Mouse (Mus musculus) bone marrow macrophage, adult 2 months (primary cell): ENCODE data around the gene Lrp1. TPM values are rescaled to one million over a fixed set of nuclear protein-coding genes. Genes with fewer than 3 reads are reported as not detected.

Experiments
- H3K27ac ChIP-seq: 2 replicates; pipeline ENCODE4 v1.5.1; 2012; ENCODE audit warnings: low read depth, low read length; ENCODE audit not compliant: insufficient read depth
- H3K4me1 ChIP-seq: 2 replicates; pipeline ENCODE4 v1.6.1; 2012; ENCODE audit warnings: low read length; ENCODE audit not compliant: control insufficient read depth, insufficient read depth
- H3K4me3 ChIP-seq: 2 replicates; pipeline ENCODE4 v1.5.1; 2012; ENCODE audit warnings: mild to moderate bottlenecking, low read length, moderate library complexity; ENCODE audit not compliant: insufficient read depth
- CTCF ChIP-seq: IDR thresholded peaks from 2 replicates; pipeline ENCODE4 v1.5.1; 2012; ENCODE audit warnings: low read depth, mild to moderate bottlenecking, low read length, moderate library complexity
- POLR2A ChIP-seq: IDR thresholded peaks from 2 replicates; pipeline ENCODE4 v1.6.1; 2012; ENCODE audit warnings: mild to moderate bottlenecking, low read depth, low read length, borderline replicate concordance
- polyA plus RNA-seq: library from polyadenylated mRNA; stranded (reverse); fragments of >200 nt; gene quantifications from 2 replicates; pipeline ENCODE4 v1.2.4, GENCODE M21; 2012; ENCODE audit not compliant: missing spikeins, insufficient read depth, insufficient read length

Lrp1 gene
- polyA plus RNA-seq, 1 experiment: 418 TPM

DNA sequence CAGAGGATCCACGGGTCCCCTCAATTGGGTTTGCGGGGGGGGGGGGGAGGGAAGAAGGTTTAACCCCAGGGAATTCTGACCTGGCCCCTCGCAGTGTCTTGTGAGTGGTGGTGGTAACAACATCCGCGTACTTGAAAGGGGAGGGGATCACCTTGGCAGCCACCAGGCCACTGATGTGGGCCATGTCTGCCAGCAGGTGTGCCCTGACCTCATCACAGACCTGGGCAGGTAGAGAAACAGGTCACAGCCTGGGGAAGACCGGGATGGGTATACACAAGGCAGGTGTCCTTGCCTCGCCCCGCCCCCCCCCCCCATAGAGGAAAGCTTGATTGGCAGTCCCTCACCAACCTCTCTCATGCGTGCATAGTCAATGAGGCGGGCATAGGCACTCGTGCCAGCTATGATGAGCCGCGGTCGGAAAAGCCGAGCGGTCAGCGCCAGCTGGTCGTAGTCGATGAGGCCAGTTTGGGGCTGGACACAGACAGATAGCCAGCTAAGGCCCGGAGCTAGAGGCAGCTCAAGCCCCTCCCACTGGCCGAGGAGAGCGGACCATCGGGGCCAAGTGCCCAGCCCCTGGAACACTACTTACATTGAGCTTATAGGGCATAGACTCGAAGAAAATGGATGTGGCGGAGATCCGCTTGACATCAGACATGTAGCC, 101.8 kb downstream of the Lrp1 start:
- H3K4me3 ChIP-seq: no peak overlapping the region
- H3K27ac ChIP-seq: no peak overlapping the region
- TF ChIP-seq POLR2A: no peak
- TF ChIP-seq CTCF: no peak
- H3K4me1 ChIP-seq: peaks cover 17% of the 10 kb centered on the region

DNA sequence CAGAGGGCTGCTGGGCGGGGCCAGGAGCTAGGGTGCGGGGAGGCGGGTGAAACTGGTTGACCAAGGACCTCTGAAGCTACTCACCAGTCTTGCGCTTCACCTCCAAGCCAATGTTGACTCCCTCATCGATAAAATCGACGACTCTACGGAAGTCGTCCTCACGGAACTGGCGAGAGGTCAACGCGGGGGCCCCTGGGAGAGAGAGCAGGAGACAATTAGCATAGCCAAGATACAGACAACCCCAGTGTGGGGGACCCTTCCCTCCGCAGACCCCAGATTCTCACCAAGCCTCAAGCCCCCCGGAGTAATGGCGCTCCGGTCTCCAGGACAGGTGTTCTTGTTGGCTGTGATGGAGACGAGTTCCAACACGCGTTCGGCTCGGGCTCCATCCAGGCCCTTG, 103.0 kb downstream of the Lrp1 start:
- peaks cover 21% of the 10 kb centered on the region for H3K4me1 ChIP-seq
- H3K27ac ChIP-seq: no peak overlapping the region
- TF ChIP-seq POLR2A (no peak), CTCF (no peak)
- no peak overlapping the region for H3K4me3 ChIP-seq

DNA sequence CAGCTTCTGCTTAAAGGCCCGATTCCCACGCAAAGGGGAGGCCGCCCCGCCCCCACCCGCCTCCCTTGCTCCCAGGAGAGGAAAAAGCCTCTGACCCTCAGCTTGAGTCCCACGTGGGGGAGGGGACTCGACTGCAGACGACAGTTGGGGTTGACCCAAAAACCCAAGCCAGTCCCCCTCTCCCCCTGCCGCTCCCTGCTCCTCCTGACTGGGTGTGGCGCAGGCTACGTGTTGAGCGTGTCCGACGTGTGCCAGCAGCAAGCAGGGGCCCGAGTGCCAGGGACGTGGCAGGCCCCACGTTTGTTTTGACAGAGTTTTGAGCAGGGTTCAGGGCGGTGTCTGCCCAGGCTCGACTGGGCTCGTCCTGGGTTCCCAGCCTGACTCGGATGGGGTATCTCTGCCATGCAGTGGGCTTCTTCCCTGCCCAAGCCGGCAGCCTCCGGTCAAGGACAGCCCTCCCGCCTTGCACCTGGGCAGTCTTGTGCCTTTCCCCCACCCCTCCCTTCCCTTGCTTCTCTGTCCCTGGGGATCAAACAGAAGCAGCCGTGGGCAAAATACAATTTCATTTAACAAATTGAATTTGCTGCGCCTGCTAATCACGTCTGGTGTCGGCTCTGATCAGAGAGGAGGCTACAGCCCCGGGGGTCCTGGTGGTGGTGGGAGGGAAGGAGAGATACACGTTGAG, 104.2 kb downstream of the Lrp1 start:
- no peak for TF ChIP-seq POLR2A
- no peak for TF ChIP-seq CTCF
- H3K4me3 ChIP-seq: no peak overlapping the region
- peaks cover 22% of the 10 kb centered on the region for H3K4me1 ChIP-seq
- H3K27ac ChIP-seq: no peak overlapping the region

DNA sequence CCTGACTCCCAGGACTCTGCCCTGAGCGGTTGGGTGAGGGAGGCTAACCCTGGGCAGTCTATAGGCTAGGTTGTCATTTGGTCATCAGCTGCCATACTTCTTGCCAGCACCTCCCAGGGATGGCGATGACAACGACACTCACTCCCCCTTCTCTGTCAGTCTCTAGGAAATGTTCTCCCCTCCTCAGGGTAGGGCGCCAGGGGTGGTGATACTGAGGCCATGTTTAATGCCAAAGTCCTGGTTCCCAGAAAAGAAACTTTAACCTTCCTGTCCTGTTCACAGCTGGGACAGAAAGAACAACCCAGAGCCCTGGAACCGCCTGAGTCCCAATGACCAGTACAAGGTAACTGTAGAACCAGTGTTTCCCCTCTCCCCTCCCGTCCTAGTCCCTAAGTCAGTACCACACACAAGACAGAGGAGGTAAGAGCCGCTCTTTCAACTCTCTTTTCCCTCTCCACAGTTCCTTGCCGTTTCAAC, 104.9 kb downstream of the Lrp1 start:
- Histone ChIP-seq H3K4me1 (peaks cover 20% of the 10 kb centered on the region), H3K27ac (no peak overlapping the region), H3K4me3 (no peak overlapping the region)
- no peak for TF ChIP-seq POLR2A
- TF ChIP-seq CTCF: no peak

DNA sequence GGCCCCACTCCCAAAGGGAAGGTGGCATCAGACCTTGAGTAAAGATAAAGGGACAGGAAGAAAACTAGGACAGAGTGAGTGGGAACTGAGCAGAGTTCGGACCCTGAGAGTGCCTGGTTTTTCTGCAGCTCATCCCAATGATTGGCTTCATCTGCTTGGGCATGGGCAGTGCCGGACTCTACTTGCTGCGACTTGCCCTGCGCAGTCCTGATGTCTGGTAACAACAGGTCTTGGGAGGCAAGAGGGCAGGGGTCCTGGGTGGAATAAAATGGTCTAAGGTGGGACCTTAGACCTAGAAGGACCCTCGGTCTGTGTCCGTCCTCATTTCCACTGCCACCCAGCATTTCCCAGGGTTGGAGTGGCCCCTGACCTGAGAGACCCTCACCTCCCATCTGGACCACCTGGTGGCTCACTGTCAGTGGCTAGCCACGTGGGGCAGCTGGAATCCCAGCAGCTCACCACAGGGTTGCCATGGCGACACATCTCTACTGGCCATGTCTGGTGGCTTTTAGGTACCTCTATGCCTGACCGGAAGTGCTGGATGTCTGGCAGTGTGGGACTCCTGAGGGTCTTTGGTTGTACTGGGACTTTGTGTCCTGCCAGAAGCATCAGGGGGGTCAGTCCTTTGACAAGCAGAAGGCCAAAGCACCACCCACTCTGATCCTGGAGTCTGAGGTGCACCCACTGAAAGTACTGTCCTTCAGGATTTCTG, 105.5 kb downstream of the Lrp1 start:
- H3K4me1 ChIP-seq: peaks cover 14% of the 10 kb centered on the region
- H3K4me3 ChIP-seq: no peak overlapping the region
- TF ChIP-seq POLR2A: no peak
- TF ChIP-seq CTCF: no peak
- H3K27ac ChIP-seq: no peak overlapping the region

DNA sequence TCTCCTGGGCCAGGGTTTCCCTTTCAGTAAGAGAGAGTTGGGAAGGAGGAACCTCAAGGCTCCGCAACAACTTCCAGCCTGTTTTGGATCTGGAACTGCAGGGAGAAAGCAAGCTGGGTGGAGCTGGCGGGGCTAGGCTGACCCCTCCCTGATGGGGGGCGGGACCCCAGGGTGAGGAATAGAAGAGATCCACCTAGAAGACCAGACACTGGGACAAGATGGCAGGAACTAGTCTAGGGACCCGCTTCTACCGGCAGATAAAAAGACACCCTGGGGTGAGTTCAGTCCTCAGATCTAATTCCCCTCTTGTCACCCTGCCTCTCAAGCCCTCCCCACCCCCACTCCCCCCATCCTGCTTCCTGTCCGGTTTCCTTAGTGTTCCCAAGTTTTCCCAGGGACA, 106.2 kb downstream of the Lrp1 start, which contains the start of gene Ndufa4l2:
Gene Ndufa4l2 (plus strand): TSS at position 204 of the 400 bp plus-strand sequence.
- Histone ChIP-seq H3K27ac (no peak within 1 kb of the TSS), H3K4me3 (no peak within 1 kb of the TSS), H3K4me1 (peaks cover 10% of the 10 kb centered on the region)
- TF ChIP-seq POLR2A (no peak), CTCF (no peak)

DNA sequence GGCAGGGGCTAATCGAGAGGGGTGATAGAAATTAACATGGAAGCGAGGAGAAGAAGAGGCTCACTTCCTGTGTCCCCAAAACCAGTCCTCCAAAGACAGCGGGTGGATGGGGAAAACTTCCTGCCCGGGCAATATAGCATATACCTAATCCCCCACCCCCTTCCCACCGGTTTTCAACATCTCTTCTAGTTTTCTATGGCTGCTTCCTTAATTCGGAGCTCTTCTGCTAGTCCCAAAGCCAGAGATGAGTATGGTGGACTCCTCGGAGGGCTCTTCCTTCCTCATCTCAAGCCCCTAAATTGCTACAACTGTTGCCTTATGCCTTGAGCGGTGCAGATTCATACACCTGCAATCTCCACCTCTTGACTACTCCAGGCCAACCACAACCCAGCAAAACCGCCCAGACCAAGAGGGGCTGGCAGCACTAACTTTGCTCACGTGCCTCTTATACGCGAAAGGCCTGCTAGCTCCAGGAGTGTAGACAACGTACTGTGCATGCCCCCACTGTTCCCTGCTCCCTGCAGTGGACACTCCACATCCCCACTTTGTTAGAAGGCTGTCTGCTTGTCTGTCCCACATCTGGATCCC, 106.7 kb downstream of the Lrp1 start:
- no peak overlapping the region for H3K27ac ChIP-seq
- H3K4me3 ChIP-seq: no peak overlapping the region
- peaks cover 10% of the 10 kb centered on the region for H3K4me1 ChIP-seq
- TF ChIP-seq CTCF (no peak), POLR2A (no peak)

DNA sequence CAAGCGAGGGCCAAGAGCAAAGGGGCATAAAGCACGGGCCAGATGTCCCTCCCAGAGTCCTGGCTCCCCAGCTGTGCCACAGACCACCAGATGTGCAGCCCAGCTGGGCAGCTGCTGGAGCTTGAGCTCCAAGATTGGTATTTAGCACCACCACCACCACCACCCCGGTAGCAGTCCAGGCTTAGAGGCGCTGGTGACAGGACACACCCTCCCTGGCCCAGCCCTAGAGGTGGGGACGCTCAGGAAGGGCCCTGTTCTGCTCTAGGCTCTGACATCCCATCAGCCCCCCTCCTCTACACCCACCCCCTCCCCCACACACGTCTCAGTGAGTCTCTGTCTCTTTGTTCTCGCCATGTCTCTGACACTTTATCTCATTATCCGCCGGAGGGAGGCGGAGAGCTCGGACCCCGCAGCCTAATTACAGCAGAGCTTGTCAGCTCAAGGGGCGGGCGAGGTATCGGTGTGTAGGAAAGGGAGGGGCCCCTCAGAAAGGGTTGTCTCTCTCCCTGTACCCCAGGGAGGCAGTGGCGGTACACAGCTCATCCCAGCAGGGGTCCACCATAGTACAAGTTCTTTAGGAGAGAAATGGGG, 107.4 kb downstream of the Lrp1 start:
- TF ChIP-seq POLR2A (no peak), CTCF (no peak)
- Histone ChIP-seq H3K4me1 (peaks cover 12% of the 10 kb centered on the region), H3K27ac (no peak overlapping the region), H3K4me3 (peak overlapping the region; percentile 49)

DNA sequence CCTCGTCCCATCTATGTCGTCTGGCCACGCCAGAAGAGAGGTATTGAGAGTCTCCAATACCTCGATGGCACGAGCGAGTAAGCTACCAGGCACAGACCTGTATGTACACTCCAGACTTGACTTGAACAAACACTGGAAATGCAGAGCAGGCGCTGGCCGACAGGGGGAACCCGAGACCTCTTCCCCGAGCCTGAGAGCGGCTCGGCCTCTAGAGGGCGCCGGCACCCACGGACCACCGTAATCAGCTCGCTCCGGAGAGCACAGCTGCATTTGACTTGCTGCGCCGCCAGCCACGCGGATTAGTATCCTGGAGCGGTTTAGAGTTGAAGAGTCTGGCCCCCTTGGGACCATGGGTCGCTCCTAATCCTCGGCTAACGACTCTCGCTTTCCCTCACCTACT, 108.1 kb downstream of the Lrp1 start:
- Histone ChIP-seq H3K27ac (no peak overlapping the region), H3K4me3 (peak overlapping the region; percentile 64), H3K4me1 (peaks cover 15% of the 10 kb centered on the region)
- no peak for TF ChIP-seq POLR2A
- TF ChIP-seq CTCF: peak; percentile 98
